Mouse (Mus musculus) hindbrain, embryonic 11.5 days (tissue): ENCODE results near the gene Mybpc3. TPM values are rescaled to one million over a fixed set of nuclear protein-coding genes. Genes with fewer than 3 reads are reported as not detected.

Source experiments
- ATAC-seq: fragments of 200-750 bp; cut with Nextera tagmentation; 2 replicates; pipeline ENCODE4 v1.8.0; 2017; ENCODE audit warnings: mild to moderate bottlenecking, moderate TSS enrichment, moderate library complexity; ENCODE audit not compliant: low FRiP score
- DNase-seq: peaks from one replicate; pipeline ENCODE4 v3.0.0-alpha.2; 2015; ENCODE audit warnings: low spot score
- H3K27ac ChIP-seq: fragments of 300-500 bp; sonication (generic); 2 replicates; pipeline ENCODE4 v1.5.1; 2014; ENCODE audit warnings: mild to moderate bottlenecking, low read depth, low read length
- H3K27me3 ChIP-seq: fragments of 300-500 bp; sonication (generic); 2 replicates; pipeline ENCODE4 v1.6.1; 2014; ENCODE audit warnings: mild to moderate bottlenecking, low read length, moderate library complexity, mixed read lengths; ENCODE audit not compliant: control insufficient read depth, insufficient read depth
- H3K36me3 ChIP-seq: fragments of 300-500 bp; sonication (generic); 2 replicates; pipeline ENCODE4 v1.6.1; 2014; ENCODE audit warnings: mild to moderate bottlenecking, low read length, moderate library complexity, mixed read lengths; ENCODE audit not compliant: control insufficient read depth, insufficient read depth
- H3K4me1 ChIP-seq: fragments of 300-500 bp; sonication (generic); replicated peaks from 2 replicates; pipeline ENCODE4 v1.6.1; 2014; ENCODE audit warnings: low read length, mixed read lengths; ENCODE audit not compliant: control insufficient read depth, insufficient read depth
- H3K4me2 ChIP-seq: fragments of 300-500 bp; sonication (generic); replicated peaks from 2 replicates; pipeline ENCODE4 v1.6.1; 2014; ENCODE audit warnings: mild to moderate bottlenecking, low read depth, low read length
- H3K4me3 ChIP-seq: fragments of 300-500 bp; sonication (generic); 2 replicates; pipeline ENCODE4 v1.5.1; 2014; ENCODE audit warnings: low read depth, low read length
- H3K9ac ChIP-seq: fragments of 300-500 bp; sonication (generic); 2 replicates; pipeline ENCODE4 v1.6.1; 2014; ENCODE audit warnings: low read depth, low read length
- H3K9me3 ChIP-seq: fragments of 300-500 bp; sonication (generic); 2 replicates; pipeline ENCODE4 v1.6.1; 2016; ENCODE audit warnings: low read length; ENCODE audit not compliant: control insufficient read depth
- WGBS: fragments of 180-500 bp; shearing (Covaris S2); extraction: QIAGEN DNeasy Blood & Tissue Kit; methylation state at CpG from one replicate; pipeline ENCODE4 v1.1.7; 2014; 5-methylcytosine and 5-hydroxymethylcytosine counted together
- polyA plus RNA-seq: library from polyadenylated mRNA; unstranded; fragments of >200 nt; fragmentation: Nextera tagmentation; extraction: Ambion mirVana; gene quantifications from 2 replicates; pipeline ENCODE4 v1.2.1, GENCODE M21; 2014

Gene Mybpc3
- not detected in 2 replicates for polyA plus RNA-seq

GRCm38 (mm10) chr2:91117585-91118275, at the start of gene Mybpc3:
TSS of gene Mybpc3 (plus strand) at chr2:91118144.
- Histone ChIP-seq H3K4me1 (peaks cover 2% of the 10 kb centered on the region; the same call in 1 of the 2 replicates), H3K9me3 (no peaks in the 10 kb centered on the region), H3K36me3 (no peaks in the 10 kb centered on the region), H3K9ac (no peak within 1 kb of the TSS), H3K4me3 (no peak within 1 kb of the TSS), H3K27ac (no peak within 1 kb of the TSS), H3K27me3 (peaks cover 3% of the 10 kb centered on the region; the same call in 1 of the 2 replicates), H3K4me2 (no peak within 1 kb of the TSS)
- ATAC-seq (no peak), DNase-seq (no peak)
- WGBS = 84% methylated on average over 11 of the region's 11 CpGs

GRCm38 (mm10) chr2:91068162-91068871, 49.6 kb upstream of the Mybpc3 start:
- no peaks in the 10 kb centered on the region for H3K27me3 ChIP-seq
- H3K27ac ChIP-seq = no peak overlapping the region
- H3K4me3 ChIP-seq = no peak overlapping the region
- peaks cover 2% of the 10 kb centered on the region; the same call in 1 of the 2 replicates for H3K4me1 ChIP-seq
- DNase-seq (no peak), ATAC-seq (no peak)
- H3K4me2 ChIP-seq = no peak overlapping the region; the same call in 1 of the 2 replicates
- H3K9me3 ChIP-seq = no peaks in the 10 kb centered on the region
- peaks cover 6% of the 10 kb centered on the region; the same call in 1 of the 2 replicates for H3K36me3 ChIP-seq
- WGBS = 60% methylated on average over 13 of the region's 13 CpGs
- no peak overlapping the region for H3K9ac ChIP-seq

GRCm38 (mm10) chr2:91068872-91069165, 49.1 kb upstream of the Mybpc3 start:
- no peak for ATAC-seq

GRCm38 (mm10) chr2:91069306-91070000, 48.5 kb upstream of the Mybpc3 start:
- ATAC-seq (peak; percentile 14), DNase-seq (no peak)
- H3K4me3 ChIP-seq = peak overlapping the region; percentile 68
- 0 out of 2 replicates have a peak overlapping the region, but pooled peaks have one; percentile 62 for H3K27ac ChIP-seq
- H3K4me2 ChIP-seq = peak overlapping the region; percentile 76
- H3K9me3 ChIP-seq = no peaks in the 10 kb centered on the region
- H3K4me1 ChIP-seq = peaks cover 2% of the 10 kb centered on the region; the same call in 1 of the 2 replicates
- peak overlapping the region; percentile 71 for H3K9ac ChIP-seq
- no peaks in the 10 kb centered on the region for H3K27me3 ChIP-seq
- WGBS = 12% methylated on average over 14 of the region's 14 CpGs
- no peaks in the 10 kb centered on the region for H3K36me3 ChIP-seq

More at GRCm38 (mm10) chr2:91068872-91069165, 49.1 kb upstream of the Mybpc3 start:
- Histone ChIP-seq H3K4me1 (peaks cover 2% of the 10 kb centered on the region; the same call in 1 of the 2 replicates), H3K9ac (no peak overlapping the region), H3K27ac (no peak overlapping the region), H3K4me3 (no peak overlapping the region), H3K36me3 (peaks cover 5% of the 10 kb centered on the region; the same call in 1 of the 2 replicates), H3K27me3 (no peaks in the 10 kb centered on the region), H3K9me3 (no peaks in the 10 kb centered on the region), H3K4me2 (peak overlapping the region; percentile 76; the same call in 1 of the 2 replicates)
- 46% methylated on average over 6 of the region's 6 CpGs for WGBS
- no peak for DNase-seq

- H3K36me3 ChIP-seq = no peaks in the 10 kb centered on the region
- peak; percentile 95 for DNase-seq
- H3K4me2 ChIP-seq = peak within 1 kb of the TSS; percentile 76
- peak within 1 kb of the TSS; percentile 71 for H3K9ac ChIP-seq
- WGBS = under 1% methylated on average over 61 of the region's 69 CpGs
- peaks cover 2% of the 10 kb centered on the region; the same call in 1 of the 2 replicates for H3K4me1 ChIP-seq
- H3K27me3 ChIP-seq = no peaks in the 10 kb centered on the region
- peak within 1 kb of the TSS; percentile 68 for H3K4me3 ChIP-seq
- ATAC-seq = peak; percentile 96
- H3K27ac ChIP-seq = peak within 1 kb of the TSS; percentile 62
- H3K9me3 ChIP-seq = no peaks in the 10 kb centered on the region
Measured at GRCm38 (mm10) chr2:91070076-91070800, 47.7 kb upstream of the Mybpc3 start, which contains the start of gene Slc39a13. TSS of gene Slc39a13 (minus strand) at chr2:91070417.

- Histone ChIP-seq H3K27ac (peak overlapping the region; percentile 62; the same call in 1 of the 2 replicates), H3K27me3 (no peaks in the 10 kb centered on the region), H3K36me3 (no peaks in the 10 kb centered on the region), H3K4me1 (peaks cover 2% of the 10 kb centered on the region; the same call in 1 of the 2 replicates), H3K4me3 (peak overlapping the region; percentile 68), H3K9me3 (no peaks in the 10 kb centered on the region), H3K4me2 (peak overlapping the region; percentile 76), H3K9ac (peak overlapping the region; percentile 71)
- DNase-seq (peak; percentile 29), ATAC-seq (0 out of 2 replicates have a peak, but pooled peaks have one; percentile 6)
- WGBS = 86% methylated on average over 10 of the region's 10 CpGs
Measured at GRCm38 (mm10) chr2:91071059-91071458, 46.9 kb upstream of the Mybpc3 start.

- H3K4me1 ChIP-seq = peaks cover 2% of the 10 kb centered on the region; the same call in 1 of the 2 replicates
- DNase-seq = no peak
- no peak overlapping the region for H3K9ac ChIP-seq
- WGBS = 8% methylated on average over 1 of the region's 1 CpGs
- no peak overlapping the region for H3K4me2 ChIP-seq
- H3K4me3 ChIP-seq = no peak overlapping the region
- no peaks in the 10 kb centered on the region for H3K36me3 ChIP-seq
- H3K27ac ChIP-seq = no peak overlapping the region
- no peaks in the 10 kb centered on the region for H3K27me3 ChIP-seq
- no peaks in the 10 kb centered on the region for H3K9me3 ChIP-seq
- ATAC-seq = no peak
Measured at GRCm38 (mm10) chr2:91072092-91072491, 45.9 kb upstream of the Mybpc3 start.

GRCm38 (mm10) chr2:91077957-91078313, 40.0 kb upstream of the Mybpc3 start:
- no peak overlapping the region for H3K9ac ChIP-seq
- DNase-seq (no peak), ATAC-seq (no peak)
- no peaks in the 10 kb centered on the region for H3K27me3 ChIP-seq
- H3K4me3 ChIP-seq = peak overlapping the region; percentile 41; the same call in 1 of the 2 replicates
- WGBS = 22% methylated on average over 12 of the region's 12 CpGs
- H3K4me2 ChIP-seq = peak overlapping the region; percentile 88; the same call in 1 of the 2 replicates
- H3K9me3 ChIP-seq = no peaks in the 10 kb centered on the region
- no peaks in the 10 kb centered on the region for H3K36me3 ChIP-seq
- H3K4me1 ChIP-seq = 0 out of 2 replicates have a peak, but pooled peaks cover 2% of the 10 kb centered on the region
- no peak overlapping the region for H3K27ac ChIP-seq
